Mouse (Mus musculus): Measurements from ENCODE around the gene Zbtb38.

DNA sequence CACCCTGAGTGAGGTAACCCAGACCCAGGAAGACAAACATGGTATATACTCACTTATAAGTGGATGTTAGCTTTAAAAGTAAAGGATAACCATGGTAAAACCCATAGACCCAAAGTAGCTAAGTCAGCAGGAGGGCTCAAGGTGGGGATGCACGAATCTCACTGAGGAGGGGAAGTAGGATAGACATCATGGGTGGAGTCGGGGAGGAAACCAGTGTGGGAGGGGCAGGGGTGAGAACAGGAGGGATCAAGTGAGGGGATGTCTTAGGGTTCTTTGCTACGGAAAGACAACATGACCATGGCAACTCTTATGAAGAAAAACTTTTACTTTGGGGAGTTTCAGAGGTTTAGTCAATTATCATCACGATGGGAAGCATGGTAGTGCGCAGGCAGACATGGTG is 74.0 kb downstream of the Zbtb38 start:
- no peak for TF ChIP-seq CTCF (conservative IDR thresholded peaks at IDR 0.05; ENCODE audit: low read length)
- no peak for TF ChIP-seq NANOG (IDR thresholded peaks at IDR 0.05; ENCODE audit: borderline replicate concordance, low read length)

All from E14TG2a.4 (cell line).